Mouse (Mus musculus) lung, embryonic 16.5 days (tissue): ENCODE data around the gene Arrdc1. TPM values are rescaled to one million over a fixed set of nuclear protein-coding genes. Genes with fewer than 3 reads are reported as not detected.

Experiments
- ATAC-seq: fragments of 200-750 bp; cut with Nextera tagmentation; 2 replicates; pipeline ENCODE4 v1.8.0; 2017; ENCODE audit warnings: low read depth, mild to moderate bottlenecking, moderate library complexity
- H3K27ac ChIP-seq: fragments of 300-500 bp; sonication (generic); 2 replicates; pipeline ENCODE4 v1.5.1; 2014; ENCODE audit warnings: mild to moderate bottlenecking, control low read depth, low read length
- H3K27me3 ChIP-seq: fragments of 300-500 bp; sonication (generic); 2 replicates; pipeline ENCODE4 v1.6.1; 2014; ENCODE audit warnings: low read depth, low read length, mixed read lengths; ENCODE audit not compliant: control insufficient read depth, insufficient read depth
- H3K36me3 ChIP-seq: fragments of 300-500 bp; sonication (generic); 2 replicates; pipeline ENCODE4 v1.6.1; 2014; ENCODE audit warnings: low read length; ENCODE audit not compliant: control insufficient read depth, insufficient read depth
- H3K4me1 ChIP-seq: fragments of 300-500 bp; sonication (generic); replicated peaks from 2 replicates; pipeline ENCODE4 v1.6.1; 2014; ENCODE audit warnings: low read length, mixed read lengths; ENCODE audit not compliant: control insufficient read depth, insufficient read depth
- H3K4me2 ChIP-seq: fragments of 300-500 bp; sonication (generic); 2 replicates; pipeline ENCODE4 v1.6.1; 2014; ENCODE audit warnings: low read depth, low read length, control low read depth
- H3K4me3 ChIP-seq: fragments of 300-500 bp; sonication (generic); 2 replicates; pipeline ENCODE4 v1.5.1; 2014; ENCODE audit warnings: mild to moderate bottlenecking, low read length, control low read depth
- H3K9ac ChIP-seq: fragments of 300-500 bp; sonication (generic); 2 replicates; pipeline ENCODE4 v1.6.1; 2014; ENCODE audit warnings: low read length, control low read depth
- H3K9me3 ChIP-seq: fragments of 300-500 bp; sonication (generic); 2 replicates; pipeline ENCODE4 v1.6.1; 2016; ENCODE audit warnings: low read length; ENCODE audit not compliant: control insufficient read depth
- WGBS: fragments of 180-500 bp; shearing (Covaris S2); extraction: QIAGEN DNeasy Blood & Tissue Kit; methylation state at CpG from one replicate; pipeline ENCODE4 v1.1.7; 2014; 5-methylcytosine and 5-hydroxymethylcytosine counted together
- microRNA-seq: library from miRNA; unstranded; fragments of <30 nt; microRNA quantifications from one replicate; pipeline ENCODE4, GENCODE M21; 2016
- polyA plus RNA-seq: library from polyadenylated mRNA; unstranded; fragments of >200 nt; fragmentation: Nextera tagmentation; extraction: Ambion mirVana; gene quantifications from 2 replicates; pipeline ENCODE4 v1.2.1, GENCODE M21; 2015

The Arrdc1 gene
- polyA plus RNA-seq, 1 experiment from 2014 or later = 141 TPM

DNA sequence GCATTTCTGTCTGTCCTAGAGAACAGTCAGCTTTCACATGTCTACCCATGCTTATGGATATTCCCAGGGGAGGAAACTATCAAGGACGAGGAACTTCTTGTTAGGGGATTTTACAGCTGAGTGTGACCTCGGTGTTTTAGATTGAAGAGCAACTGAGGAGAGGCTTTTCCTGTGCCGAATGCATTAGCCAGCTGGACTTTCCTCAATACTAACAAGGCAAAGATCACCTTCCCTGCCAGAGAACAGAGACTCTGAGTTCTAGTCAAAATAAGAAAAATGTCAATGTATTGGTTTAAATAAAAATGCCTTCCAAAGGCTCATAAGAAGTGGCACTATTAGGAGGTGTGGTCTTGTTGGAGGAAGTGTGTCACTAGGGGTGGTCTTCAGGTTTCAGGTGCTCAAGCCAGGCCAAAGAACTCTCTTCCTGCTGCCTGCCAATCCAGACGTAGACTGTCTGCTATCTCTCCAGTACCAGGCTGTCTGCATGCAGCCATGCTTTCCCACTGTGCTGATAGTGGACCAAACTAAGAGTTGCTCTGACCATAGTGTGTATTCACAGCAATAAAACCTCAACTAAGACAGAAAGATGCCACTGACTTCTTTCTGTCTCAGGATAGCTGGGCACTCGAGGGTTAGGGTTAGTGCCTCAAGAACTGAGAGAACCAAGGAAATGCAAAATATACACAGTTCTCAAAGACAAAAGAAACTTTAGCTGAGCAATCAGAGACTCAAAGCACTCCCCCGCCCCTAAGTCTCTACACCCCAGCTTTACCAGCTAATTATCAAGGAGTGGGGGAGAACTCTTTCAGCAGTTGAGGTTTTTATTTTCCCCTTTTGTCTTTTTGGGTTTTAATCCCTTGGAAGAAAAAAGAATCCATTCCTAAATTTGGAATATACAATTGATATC is 44.3 kb downstream of the Arrdc1 start:
- Histone ChIP-seq H3K4me2 (no peak overlapping the region), H3K27me3 (no peaks in the 10 kb centered on the region), H3K36me3 (peaks cover 5% of the 10 kb centered on the region; the same call in 1 of the 2 replicates), H3K4me1 (no peaks in the 10 kb centered on the region), H3K9ac (no peak overlapping the region), H3K4me3 (no peak overlapping the region), H3K9me3 (no peaks in the 10 kb centered on the region), H3K27ac (no peak overlapping the region)
- WGBS = 62% methylated on average over 6 of the region's 6 CpGs
- no peak for ATAC-seq

DNA sequence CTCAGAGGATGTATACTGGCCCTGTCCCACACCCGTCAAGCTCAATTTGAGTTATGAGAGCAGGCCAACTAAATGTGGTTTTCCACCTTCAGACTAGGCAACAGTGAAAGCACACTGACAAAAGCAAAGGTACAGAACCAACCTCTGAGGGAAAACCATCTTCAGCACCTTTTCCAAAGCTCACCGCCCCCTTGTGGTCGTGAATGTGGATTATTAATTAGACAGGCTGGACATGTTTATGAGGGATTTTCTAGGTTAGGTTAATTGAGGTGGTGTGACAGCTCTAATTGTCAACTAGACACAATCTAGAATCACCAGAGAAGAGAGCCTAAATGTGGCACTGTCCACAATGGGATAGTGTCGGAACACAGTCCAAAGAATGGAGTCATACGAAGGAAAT is 46.2 kb downstream of the Arrdc1 start:
- Histone ChIP-seq H3K27me3 (no peaks in the 10 kb centered on the region), H3K9ac (no peak overlapping the region), H3K4me3 (no peak overlapping the region), H3K9me3 (no peaks in the 10 kb centered on the region), H3K4me1 (no peaks in the 10 kb centered on the region), H3K36me3 (peaks cover 7% of the 10 kb centered on the region; the same call in 1 of the 2 replicates), H3K4me2 (no peak overlapping the region), H3K27ac (no peak overlapping the region)
- 81% methylated on average over 5 of the region's 5 CpGs for WGBS
- ATAC-seq = 0 out of 2 replicates have a peak, but pooled peaks have one; percentile 23

DNA sequence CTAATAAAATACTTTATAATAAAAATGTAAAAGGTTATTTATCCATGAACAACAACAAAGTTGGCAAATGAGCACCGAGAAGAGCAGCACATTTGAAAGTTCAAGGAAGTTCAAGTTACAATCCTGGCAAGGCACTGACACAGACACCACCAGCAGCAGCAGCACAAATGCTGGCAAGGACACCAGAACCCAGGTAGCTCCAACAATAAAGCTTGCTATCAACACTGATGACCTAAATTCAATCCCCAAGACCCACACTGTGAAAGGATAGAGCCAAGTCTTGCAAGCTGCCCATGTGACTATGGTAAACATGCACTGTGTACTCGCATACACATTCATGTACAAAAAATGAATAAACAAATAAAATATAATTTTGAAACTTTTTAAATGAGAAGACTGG is 54.4 kb downstream of the Arrdc1 start:
- H3K9ac ChIP-seq = no peak overlapping the region
- no peaks in the 10 kb centered on the region for H3K27me3 ChIP-seq
- no peak overlapping the region for H3K4me2 ChIP-seq
- no peak for ATAC-seq
- no peaks in the 10 kb centered on the region for H3K4me1 ChIP-seq
- H3K36me3 ChIP-seq = peaks cover 14% of the 10 kb centered on the region
- WGBS = 84% methylated on average over 2 of the region's 2 CpGs
- H3K27ac ChIP-seq = no peak overlapping the region
- H3K9me3 ChIP-seq = no peaks in the 10 kb centered on the region
- no peak overlapping the region for H3K4me3 ChIP-seq

Small RNAs within 50 kb of the gene (microRNA-seq; reads per million reads assigned to microRNA genes)
- gene Gm22875 = not detected

Other genes starting within 250 kb of the Arrdc1 start
- 0.11 and 0.31 TPM in 2 replicates for gene Cacna1b, start 172.1 kb downstream of the Arrdc1 start, polyA plus RNA-seq
- gene Ehmt1, start 15.6 kb downstream of the Arrdc1 start, polyA plus RNA-seq = 73.6 and 77.3 TPM in 2 replicates
- gene Zmynd19, start 14.5 kb upstream of the Arrdc1 start, polyA plus RNA-seq = 2.1 and 4.2 TPM in 2 replicates
- 22.3 TPM in 2 replicates for gene Dph7, start 27.1 kb upstream of the Arrdc1 start, polyA plus RNA-seq
- gene Mrpl41, start 39.8 kb upstream of the Arrdc1 start, polyA plus RNA-seq = 97.7 and 102 TPM in 2 replicates
- gene Pnpla7, start 40.8 kb upstream of the Arrdc1 start, polyA plus RNA-seq = 6.6 and 7.7 TPM in 2 replicates
- 71.7 and 72.3 TPM in 2 replicates for gene Nsmf, start 119.1 kb upstream of the Arrdc1 start, polyA plus RNA-seq
- 0.64 and 0.74 TPM in 2 replicates for gene Entpd8, start 145.1 kb upstream of the Arrdc1 start, polyA plus RNA-seq
- 1.7 and 2.6 TPM in 2 replicates for gene Noxa1, start 159.9 kb upstream of the Arrdc1 start, polyA plus RNA-seq
- 9.8 and 10.0 TPM in 2 replicates for gene Nrarp, start 245.5 kb upstream of the Arrdc1 start, polyA plus RNA-seq